Mouse (Mus musculus) right cerebral cortex, adult 2 months (tissue): Measurements from ENCODE around the gene Gm21746.
"Not testable (repeated sequence)": the region's sequence is repeated elsewhere in the genome, so short reads cannot be mapped to it uniquely, and the experiment has no call there.

Source experiments
- DNase-seq, 2 experiments: peaks; one replicate each; pipeline ENCODE4 v3.0.0; 2021 to 2022; ENCODE audit warnings: low spot score in 2 of 2

Gene Gm21746

GRCm38 (mm10) chrY:6237895-6238294, at the start of gene Gm21746:
Gm21746 (minus strand) TSS chrY:6237995.
- DNase-seq: not testable (repeated sequence)

- not testable (repeated sequence) for DNase-seq
These were observed 29.0 kb upstream of the Gm21746 start, which contains the start of gene Gm20873 for GRCm38 (mm10) chrY:6266798-6267197. Gm20873 (plus strand) TSS chrY:6267098.
